Mouse (Mus musculus) urinary bladder, postnatal 10 days (tissue): ENCODE data around the gene Lig3.
A peak's percentile ranks its signal among the peaks of the same experiment; 100 is the strongest.
"Not testable (repeated sequence)": the region's sequence is repeated elsewhere in the genome, so short reads cannot be mapped to it uniquely, and the experiment has no call there.

ENCODE experiments used
- DNase-seq: peaks from one replicate; pipeline ENCODE4 v3.0.0; 2022; ENCODE audit warnings: low spot score

Gene Lig3

DNA sequence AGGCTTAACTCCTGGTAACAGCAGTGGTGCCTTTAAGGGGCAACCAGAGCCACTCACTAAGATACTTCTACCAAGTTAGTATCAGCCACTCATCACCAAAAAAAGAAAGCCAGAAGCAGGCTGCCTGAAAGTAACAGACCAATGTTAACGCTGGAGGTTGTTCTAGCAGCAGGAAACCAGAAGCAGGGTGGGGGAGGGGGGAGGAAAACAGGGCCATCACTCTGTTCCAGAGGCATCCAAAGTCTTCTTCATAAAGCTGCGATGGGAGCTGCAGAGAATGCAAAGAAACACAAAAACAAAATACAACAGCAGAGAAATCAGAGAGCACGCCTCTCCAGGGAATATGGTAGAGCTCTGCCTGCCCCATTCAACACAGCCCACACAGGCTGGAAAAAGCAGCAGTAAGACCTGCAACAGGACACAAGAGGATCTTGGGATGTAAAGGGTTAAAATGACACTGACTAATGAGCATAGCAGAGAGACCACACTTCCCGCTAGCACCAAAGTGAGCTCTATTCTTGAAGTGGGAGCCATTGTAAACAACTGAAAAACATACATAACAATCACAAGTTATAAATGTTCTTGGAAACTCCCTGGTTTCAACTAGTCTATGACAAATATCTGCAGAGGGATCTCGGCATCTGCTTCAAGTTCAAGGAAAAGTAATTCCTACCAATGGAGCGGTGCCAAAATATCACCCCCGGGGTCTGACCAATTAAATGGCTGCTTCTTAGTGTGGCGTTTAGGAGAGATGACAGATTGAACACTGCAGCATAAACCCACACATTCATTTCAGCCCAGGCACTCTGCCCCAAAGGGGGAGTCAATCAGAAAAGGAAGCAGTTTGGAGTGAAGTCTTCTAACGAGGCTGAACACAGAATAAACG is 50.3 kb downstream of the Lig3 start:
- no peak for DNase-seq

GRCm38 (mm10) chr11:82832402-82832801 is 51.5 kb downstream of the Lig3 start:
- DNase-seq: not testable (repeated sequence)

DNA sequence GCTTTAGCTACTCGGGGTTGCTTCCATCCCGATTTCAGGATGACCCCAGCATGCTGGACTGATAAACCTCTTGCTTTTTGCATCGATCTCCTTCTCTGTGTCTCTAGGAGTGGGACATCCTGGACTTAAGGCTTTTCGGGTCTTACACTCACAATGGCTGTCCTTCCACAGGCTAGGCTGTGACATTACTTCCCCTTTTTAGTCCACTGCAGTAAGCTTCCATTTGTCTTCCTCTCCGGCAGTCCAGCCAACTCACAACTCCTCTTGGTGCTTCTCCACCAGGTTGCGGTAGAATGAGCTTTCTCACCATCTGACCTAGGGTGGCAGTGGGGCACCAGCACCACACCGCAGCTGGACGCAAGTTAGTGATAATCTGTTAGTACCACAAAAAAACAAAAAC is 53.0 kb downstream of the Lig3 start:
- DNase-seq: no peak

DNA sequence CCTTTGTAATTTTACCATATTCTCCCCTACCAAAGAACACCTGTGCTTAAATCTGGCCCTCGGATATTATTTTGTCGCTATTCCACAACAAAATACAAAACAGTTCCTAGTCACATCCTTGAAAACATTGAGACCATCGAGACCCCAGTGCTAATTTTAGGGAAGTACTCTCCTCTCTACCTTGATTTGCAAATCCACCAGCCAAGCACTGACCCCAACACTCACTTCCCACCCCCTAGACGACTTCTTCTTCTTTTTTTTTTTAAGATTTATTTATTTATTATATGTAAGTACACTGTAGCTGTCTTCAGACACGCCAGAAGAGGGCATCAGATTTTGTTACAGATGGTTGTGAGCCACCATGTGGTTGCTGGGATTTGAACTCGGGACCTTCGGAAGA is 53.5 kb downstream of the Lig3 start:
- not testable (repeated sequence) for DNase-seq

- no peak for DNase-seq
Measured at GRCm38 (mm10) chr11:82835616-82836432, 54.9 kb downstream of the Lig3 start.

DNA sequence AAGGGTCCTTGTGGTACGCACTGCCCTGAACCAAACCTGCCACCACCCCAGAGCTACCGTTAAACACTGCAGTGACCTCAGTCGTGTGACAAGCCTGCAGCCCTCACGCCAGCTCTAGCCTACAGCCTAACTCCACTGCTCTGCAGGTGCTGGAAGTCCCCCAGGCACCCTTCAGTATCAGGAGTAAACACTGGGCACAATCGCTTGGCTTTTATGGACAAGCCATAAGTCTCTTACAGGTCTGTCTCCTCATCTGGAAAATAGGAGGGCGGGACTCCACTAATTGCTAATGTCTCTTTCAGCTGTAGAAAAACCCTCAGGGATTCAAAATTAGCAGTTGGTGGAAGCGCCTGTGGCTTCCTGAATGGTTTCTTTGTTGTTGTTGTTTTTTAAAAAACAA is 56.3 kb downstream of the Lig3 start:
- DNase-seq: no peak

- DNase-seq: no peak
Measured at GRCm38 (mm10) chr11:82837848-82838247, 56.9 kb downstream of the Lig3 start.

DNA sequence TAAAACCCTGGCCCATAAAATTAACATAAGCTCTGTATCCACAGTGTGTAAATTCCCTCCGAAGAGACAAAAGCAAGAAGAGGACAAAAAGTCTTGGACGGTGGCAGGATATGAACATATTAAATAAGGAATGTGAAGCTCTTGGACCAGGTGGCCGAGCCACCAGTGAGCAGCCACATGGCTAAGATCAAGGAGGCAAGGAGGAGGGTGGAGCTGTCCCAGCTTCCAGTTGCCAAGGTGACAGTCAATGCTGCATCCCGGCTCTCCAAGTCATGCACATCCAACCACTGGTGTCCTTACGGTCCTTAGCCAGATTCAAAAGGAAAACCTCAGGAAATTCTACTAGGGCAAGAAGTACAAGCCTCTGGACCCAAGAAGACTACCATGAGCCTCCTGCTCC is 57.6 kb downstream of the Lig3 start:
- DNase-seq: no peak

DNA sequence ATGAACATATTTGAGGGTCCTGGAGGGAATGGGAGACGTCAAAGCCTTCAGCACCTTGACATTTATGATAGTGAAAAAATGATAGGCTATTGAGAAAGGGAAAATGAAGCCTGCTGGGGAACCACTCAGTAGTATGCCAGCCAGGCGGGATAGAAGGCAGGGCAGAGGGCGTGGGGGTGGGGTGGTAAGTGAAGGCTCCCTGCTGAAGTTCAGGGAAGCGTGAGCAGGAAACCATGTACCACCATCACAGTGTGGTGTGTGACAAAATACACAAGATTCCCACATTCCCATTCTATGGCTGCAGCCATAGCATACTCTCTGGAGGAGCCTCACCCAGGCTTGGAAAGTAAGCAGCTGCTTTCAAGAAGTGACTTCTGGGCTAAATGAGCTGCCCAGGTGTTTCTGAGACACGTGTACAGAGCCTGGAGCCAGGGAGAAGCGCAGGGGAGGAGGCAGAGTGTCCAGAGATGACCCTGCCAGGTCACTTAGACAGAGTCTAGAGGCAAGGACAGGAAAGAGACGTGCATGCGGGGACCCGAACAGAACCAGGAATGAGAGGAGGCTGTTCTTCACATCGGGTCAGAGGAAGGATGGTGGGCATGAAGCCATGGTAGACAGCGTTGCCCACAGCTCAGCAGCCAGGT is 64.0 kb downstream of the Lig3 start:
- no peak for DNase-seq

DNA sequence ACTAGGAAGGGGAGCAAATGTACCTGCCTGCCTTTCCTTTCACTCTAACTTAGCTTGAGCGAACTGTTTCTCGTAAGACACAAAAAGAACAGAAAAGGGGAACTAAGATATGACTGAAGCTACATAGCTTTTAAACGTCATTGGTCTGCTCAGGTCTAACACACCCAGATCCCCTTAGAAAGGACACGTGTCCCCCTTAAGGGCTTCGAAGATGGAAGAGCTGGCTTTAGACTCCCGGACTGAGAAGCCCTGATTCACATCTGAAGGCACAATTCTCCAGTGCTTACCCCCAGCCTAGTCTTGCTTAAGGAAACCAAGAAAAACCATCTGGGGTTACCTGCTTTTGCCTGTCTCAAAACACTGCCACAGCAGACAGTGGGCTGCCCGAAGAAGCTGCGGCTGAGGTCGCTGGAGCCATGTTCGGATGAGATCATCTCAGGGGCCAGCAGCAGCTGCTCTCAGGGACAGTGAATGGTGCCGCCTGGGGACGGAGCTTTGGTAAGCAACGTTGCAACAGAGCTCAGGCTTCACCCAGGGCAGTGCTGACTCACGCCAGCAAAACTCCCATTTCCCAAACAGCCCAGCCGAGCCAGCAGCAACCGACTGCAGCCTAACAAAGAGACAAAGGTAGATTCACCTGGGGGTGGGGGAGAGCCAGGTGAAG is 64.6 kb downstream of the Lig3 start:
- peak; percentile 16 for DNase-seq

DNA sequence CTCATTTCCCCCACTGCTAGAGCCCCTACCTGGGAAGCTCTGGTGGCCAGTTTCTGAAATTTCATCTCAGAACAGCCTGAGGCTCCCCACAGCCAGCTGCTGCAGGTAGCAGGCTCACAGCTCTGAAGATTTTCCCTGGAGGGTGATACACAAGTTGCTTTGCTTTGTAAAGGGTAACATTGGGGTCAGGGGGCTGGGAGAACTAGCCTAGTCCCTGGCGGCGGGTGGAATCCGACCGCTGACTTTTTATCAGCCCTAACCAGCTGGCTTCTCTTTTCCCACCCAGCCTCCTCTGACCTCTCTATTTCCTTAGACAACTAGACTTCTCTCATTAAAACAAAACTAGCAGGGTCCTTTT is 65.2 kb downstream of the Lig3 start:
- DNase-seq: no peak

GRCm38 (mm10) chr11:82846938-82847337 is 66.0 kb downstream of the Lig3 start:
- DNase-seq: no peak

DNA sequence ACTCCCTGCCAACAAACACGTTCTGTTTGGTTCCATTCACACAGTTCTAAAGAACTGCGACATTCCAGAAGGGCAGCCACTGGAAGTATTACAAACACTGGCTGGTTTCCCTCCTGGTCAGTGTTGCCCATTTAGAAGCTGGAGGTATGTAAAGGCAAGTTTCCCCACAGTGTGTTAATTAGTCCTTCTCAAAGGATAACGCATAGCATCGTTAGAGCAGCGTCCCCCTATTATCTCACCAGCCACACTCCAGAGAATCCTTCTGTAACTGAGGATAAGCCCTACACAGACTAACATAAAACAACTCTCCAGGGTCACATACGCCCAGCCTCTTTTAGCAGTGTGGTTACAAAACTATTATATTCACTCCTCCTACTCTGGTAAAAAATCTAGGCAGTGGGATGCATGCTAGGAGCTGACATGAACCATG is 66.7 kb downstream of the Lig3 start:
- DNase-seq: no peak

GRCm38 (mm10) chr11:82850259-82850658 is 69.4 kb downstream of the Lig3 start:
- no peak for DNase-seq

GRCm38 (mm10) chr11:82852115-82852514 is 71.2 kb downstream of the Lig3 start:
- DNase-seq: no peak

DNA sequence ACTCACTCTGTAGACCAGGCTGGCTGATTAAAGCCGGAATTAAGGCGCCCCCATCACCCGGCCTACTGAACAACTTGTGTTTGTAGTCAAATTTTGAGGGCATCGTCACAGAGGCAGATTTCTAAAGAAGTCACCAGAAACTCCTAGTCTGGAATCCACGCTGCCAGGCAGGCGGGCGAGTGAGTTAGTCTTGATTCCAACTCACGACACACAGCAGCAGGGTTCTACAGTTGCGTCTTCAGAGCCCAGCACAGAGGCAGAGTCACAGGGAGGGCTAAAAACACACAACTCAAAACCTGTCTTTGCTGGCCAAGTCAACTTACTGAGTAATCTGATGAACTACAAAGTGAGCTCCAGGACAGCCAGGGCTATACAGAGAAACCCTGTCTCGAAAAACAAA is 71.6 kb downstream of the Lig3 start:
- no peak for DNase-seq

- no peak for DNase-seq
Measured at GRCm38 (mm10) chr11:82852958-82853357, 72.0 kb downstream of the Lig3 start.
